16 mouse cellular contexts compared by ENCODE assay signal in genomic region chr1:85766120-85766519, GRCm38 (mm10). TPM values are rescaled to one million over a fixed set of nuclear protein-coding genes. Genes with fewer than 3 reads are reported as not detected.
"Had no signal": no experiment of that assay in that cellular context is flagged by ENCODE, and none has a peak within 500 bp of the region (broad histone marks: within the 10 kb centered on the region; RNA-seq: fewer than 3 reads in every experiment).

No protein-coding gene starts in this region.

- H3K9ac ChIP-seq: kidney, embryonic 15.5 days; liver, embryonic 13.5 days; liver, postnatal 0 days; lung, embryonic 15.5 days; midbrain, embryonic 13.5 days; neural tube, embryonic 15.5 days; stomach, embryonic 15.5 days had no signal

- H3K4me3 ChIP-seq: kidney, embryonic 15.5 days; left cerebral cortex, adult 2 months; liver, embryonic 13.5 days; lung, embryonic 15.5 days; midbrain, embryonic 13.5 days; neural tube, embryonic 15.5 days; stomach, embryonic 15.5 days had no signal

- H3K4me1 ChIP-seq: kidney, embryonic 15.5 days; lung, embryonic 15.5 days; midbrain, embryonic 13.5 days; neural tube, embryonic 15.5 days; stomach, embryonic 15.5 days had no signal

- H3K27ac ChIP-seq: kidney, embryonic 15.5 days; left cerebral cortex, adult 2 months; liver, embryonic 13.5 days; lung, embryonic 15.5 days; midbrain, embryonic 13.5 days; neural tube, embryonic 15.5 days; stomach, embryonic 15.5 days had no signal

- H3K4me2 ChIP-seq: kidney, embryonic 15.5 days; liver, embryonic 13.5 days; lung, embryonic 15.5 days; midbrain, embryonic 13.5 days; neural tube, embryonic 15.5 days; stomach, embryonic 15.5 days had no signal

- DNase-seq: kidney, adult 18-20 months; kidney, postnatal 14 days; liver; liver, embryonic 13.5 days; liver, postnatal 0 days; lung, postnatal 14 days; retina, postnatal 1 day; right cerebral cortex, postnatal 4 days; thymus, adult 2 months; thymus, postnatal 25 days had no signal

- H3K36me3 ChIP-seq: kidney, embryonic 15.5 days; liver, embryonic 13.5 days; lung, embryonic 15.5 days; midbrain, embryonic 13.5 days; neural tube, embryonic 15.5 days; stomach, embryonic 15.5 days had no signal

- ATAC-seq: liver, postnatal 0 days; midbrain, embryonic 13.5 days had no signal

- H3K27me3 ChIP-seq: kidney, embryonic 15.5 days; liver, embryonic 13.5 days; lung, embryonic 15.5 days; midbrain, embryonic 13.5 days; neural tube, embryonic 15.5 days; stomach, embryonic 15.5 days had no signal

- H3K9me3 ChIP-seq: kidney, embryonic 15.5 days; liver, embryonic 13.5 days; lung, embryonic 15.5 days; midbrain, embryonic 13.5 days; neural tube, embryonic 15.5 days; stomach, embryonic 15.5 days had no signal

RNA-seq across cellular contexts. Expression of gene A630001G21Rik, which starts 12.3 kb away (rescaled TPM):
- total RNA-seq: left cerebral cortex, adult 2 months had no signal
